Mouse (Mus musculus): ENCODE results near the gene S100pbp. TPM values are rescaled to one million over a fixed set of nuclear protein-coding genes. Genes with fewer than 3 reads are reported as not detected.

The S100pbp gene
- polyA plus RNA-seq, 1 experiment from 2014 or later = 3.7 TPM

- no peak for TF ChIP-seq CTCF (IDR thresholded peaks at IDR 0.05; ENCODE audit: low read depth)
- no peak for TF ChIP-seq EP300 (optimal IDR thresholded peaks at IDR 0.05)
- no peak; the same call in 1 of the 2 replicates for ATAC-seq (ENCODE audit: low FRiP score, low TSS enrichment)
- Histone ChIP-seq H3K9ac (ENCODE audit: low read length) (no peak overlapping the region), H3K36me3 (ENCODE audit: control insufficient read depth, insufficient read depth, low read length) (no peaks in the 10 kb centered on the region), H3K27ac (replicated peaks) (no peak overlapping the region), H3K27me3 (ENCODE audit: control insufficient read depth, insufficient read depth, low read length) (no peaks in the 10 kb centered on the region), H3K9me3 (ENCODE audit: control insufficient read depth, low read length) (no peaks in the 10 kb centered on the region), H3K4me3 (ENCODE audit: low read depth, low read length) (no peak overlapping the region), H3K4me1 (replicated peaks; ENCODE audit: control insufficient read depth, insufficient read depth) (peaks cover 3% of the 10 kb centered on the region), H3K4me2 (replicated peaks; ENCODE audit: low read depth) (peak overlapping the region; percentile 8; the same call in 1 of the 2 replicates)
- DNase-seq (ENCODE audit: low spot score) = no peak
- WGBS = 11% methylated on average over 19 of the region's 19 CpGs
Measured at GRCm38 (mm10) chr4:129125736-129126451, 63.6 kb downstream of the S100pbp start.

- Histone ChIP-seq H3K27ac (replicated peaks) (no peak overlapping the region), H3K9ac (ENCODE audit: low read length) (no peak overlapping the region), H3K4me3 (ENCODE audit: low read depth, low read length) (no peak overlapping the region), H3K4me2 (replicated peaks; ENCODE audit: low read depth) (no peak overlapping the region), H3K36me3 (ENCODE audit: control insufficient read depth, insufficient read depth, low read length) (no peaks in the 10 kb centered on the region), H3K9me3 (ENCODE audit: control insufficient read depth, low read length) (no peaks in the 10 kb centered on the region), H3K27me3 (ENCODE audit: control insufficient read depth, insufficient read depth, low read length) (no peaks in the 10 kb centered on the region), H3K4me1 (replicated peaks; ENCODE audit: control insufficient read depth, insufficient read depth) (peaks cover 3% of the 10 kb centered on the region)
- DNase-seq (ENCODE audit: low spot score) = no peak
- no peak for ATAC-seq (ENCODE audit: low FRiP score, low TSS enrichment)
- TF ChIP-seq CTCF (IDR thresholded peaks at IDR 0.05; ENCODE audit: low read depth) (no peak), EP300 (optimal IDR thresholded peaks at IDR 0.05) (no peak)
- WGBS = 7% methylated on average over 13 of the region's 13 CpGs
Measured at GRCm38 (mm10) chr4:129124652-129125146, 64.8 kb downstream of the S100pbp start.

- Histone ChIP-seq H3K9me3 (ENCODE audit: control insufficient read depth, low read length) (no peaks in the 10 kb centered on the region), H3K27me3 (ENCODE audit: control insufficient read depth, insufficient read depth, low read length) (no peaks in the 10 kb centered on the region), H3K4me2 (replicated peaks; ENCODE audit: low read depth) (no peak overlapping the region), H3K27ac (replicated peaks) (no peak overlapping the region), H3K4me3 (ENCODE audit: low read depth, low read length) (no peak overlapping the region), H3K9ac (ENCODE audit: low read length) (no peak overlapping the region), H3K4me1 (replicated peaks; ENCODE audit: control insufficient read depth, insufficient read depth) (peaks cover 3% of the 10 kb centered on the region), H3K36me3 (ENCODE audit: control insufficient read depth, insufficient read depth, low read length) (no peaks in the 10 kb centered on the region)
- ATAC-seq (ENCODE audit: low FRiP score, low TSS enrichment) (no peak), DNase-seq (ENCODE audit: low spot score) (no peak)
- 18% methylated on average over 8 of the region's 8 CpGs for WGBS
- TF ChIP-seq EP300 (optimal IDR thresholded peaks at IDR 0.05) (no peak), CTCF (IDR thresholded peaks at IDR 0.05; ENCODE audit: low read depth) (no peak)
Measured at GRCm38 (mm10) chr4:129122719-129123118, 66.8 kb downstream of the S100pbp start.

GRCm38 (mm10) chr4:129122107-129122506 is 67.4 kb downstream of the S100pbp start:
- H3K27me3 ChIP-seq (ENCODE audit: control insufficient read depth, insufficient read depth, low read length) = no peaks in the 10 kb centered on the region

GRCm38 (mm10) chr4:129121569-129122086 is 67.9 kb downstream of the S100pbp start, which contains the start of gene Hpca:
TSS of gene Hpca (minus strand) at chr4:129122036.
- H3K4me1 ChIP-seq (replicated peaks; ENCODE audit: control insufficient read depth, insufficient read depth) = peaks cover 3% of the 10 kb centered on the region
- H3K27me3 ChIP-seq (ENCODE audit: control insufficient read depth, insufficient read depth, low read length) = no peaks in the 10 kb centered on the region
- ATAC-seq (ENCODE audit: low FRiP score, low TSS enrichment) (peak; percentile 27; the same call in 1 of the 2 replicates), DNase-seq (ENCODE audit: low spot score) (no peak)
- 1% methylated on average over 15 of the region's 17 CpGs for WGBS
- H3K9ac ChIP-seq (ENCODE audit: low read length) = no peak within 1 kb of the TSS
- no peaks in the 10 kb centered on the region for H3K36me3 ChIP-seq (ENCODE audit: control insufficient read depth, insufficient read depth, low read length)
- no peaks in the 10 kb centered on the region for H3K9me3 ChIP-seq (ENCODE audit: control insufficient read depth, low read length)
- TF ChIP-seq CTCF (IDR thresholded peaks at IDR 0.05; ENCODE audit: low read depth) (no peak), EP300 (optimal IDR thresholded peaks at IDR 0.05) (no peak)
- no peak within 1 kb of the TSS for H3K27ac ChIP-seq (replicated peaks)
- peak within 1 kb of the TSS; percentile 41 for H3K4me3 ChIP-seq (ENCODE audit: low read depth, low read length)
- peak within 1 kb of the TSS; percentile 74 for H3K4me2 ChIP-seq (replicated peaks; ENCODE audit: low read depth)

More at GRCm38 (mm10) chr4:129122107-129122506, 67.4 kb downstream of the S100pbp start:
- ATAC-seq (ENCODE audit: low FRiP score, low TSS enrichment) (no peak), DNase-seq (ENCODE audit: low spot score) (no peak)
- Histone ChIP-seq H3K9me3 (ENCODE audit: control insufficient read depth, low read length) (no peaks in the 10 kb centered on the region), H3K4me1 (replicated peaks; ENCODE audit: control insufficient read depth, insufficient read depth) (peaks cover 3% of the 10 kb centered on the region), H3K4me3 (ENCODE audit: low read depth, low read length) (no peak overlapping the region), H3K4me2 (replicated peaks; ENCODE audit: low read depth) (no peak overlapping the region), H3K36me3 (ENCODE audit: control insufficient read depth, insufficient read depth, low read length) (no peaks in the 10 kb centered on the region), H3K27ac (replicated peaks) (no peak overlapping the region), H3K9ac (ENCODE audit: low read length) (no peak overlapping the region)
- TF ChIP-seq CTCF (IDR thresholded peaks at IDR 0.05; ENCODE audit: low read depth) (no peak), EP300 (optimal IDR thresholded peaks at IDR 0.05) (no peak)
- WGBS = 16% methylated on average over 9 of the region's 9 CpGs
